Mouse (Mus musculus): ENCODE results near the gene Psmb4. TPM values are rescaled to one million over a fixed set of nuclear protein-coding genes. Genes with fewer than 3 reads are reported as not detected.

The Psmb4 gene
- polyA plus RNA-seq, 1 experiment from 2014 or later = 393 TPM

DNA sequence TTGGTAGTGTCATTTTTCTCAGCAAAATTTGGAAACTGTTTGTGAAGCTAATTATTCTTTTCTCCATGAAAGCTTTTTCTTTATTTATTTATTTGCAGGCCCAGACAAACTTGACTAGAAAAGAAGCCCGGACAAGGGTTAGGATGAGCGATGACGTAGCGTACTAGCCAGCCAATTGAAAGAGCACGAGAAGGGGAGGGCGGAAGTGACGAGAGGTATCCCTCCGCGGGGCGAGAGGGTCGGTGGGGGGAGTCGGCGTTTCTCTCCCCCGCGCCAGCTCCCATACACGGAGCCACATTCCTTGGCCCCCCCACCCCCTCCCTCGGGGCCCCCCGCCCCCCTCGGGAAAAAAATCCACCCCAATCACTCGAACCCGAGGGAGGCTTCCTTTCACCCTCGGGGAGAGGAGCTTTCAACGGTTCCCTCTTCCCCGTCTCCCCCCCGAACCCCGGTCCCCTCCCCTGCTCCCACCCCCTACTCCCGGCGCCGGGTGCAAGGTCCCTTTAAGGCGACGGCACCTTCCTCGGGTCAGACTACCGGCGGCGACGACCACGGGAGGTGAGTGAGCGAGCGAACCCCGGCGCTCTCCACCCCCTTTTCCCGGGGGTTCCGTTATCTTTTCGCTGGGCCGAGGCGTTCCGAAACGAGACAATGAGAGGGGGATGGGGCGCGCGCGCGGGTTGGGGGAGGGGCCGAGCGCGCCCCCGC, 49.4 kb downstream of the Psmb4 start, which contains the start of gene Pogz:
TSS of gene Pogz (plus strand) at position 385 of the 708 bp plus-strand sequence.
- DNase-seq (ENCODE audit: low spot score) (peak; percentile 97), ATAC-seq (ENCODE audit: low FRiP score) (peak; percentile 95)
- under 1% methylated on average over 50 of the region's 57 CpGs for WGBS
- peak within 1 kb of the TSS; percentile 74 for H3K9ac ChIP-seq
- H3K36me3 ChIP-seq (replicated peaks; ENCODE audit: control insufficient read depth, insufficient read depth) = no peaks in the 10 kb centered on the region
- no peaks in the 10 kb centered on the region for H3K27me3 ChIP-seq (ENCODE audit: control insufficient read depth, insufficient read depth, low read length)
- H3K9me3 ChIP-seq (ENCODE audit: control insufficient read depth, low read length) = no peaks in the 10 kb centered on the region
- peak within 1 kb of the TSS; percentile 97 for H3K27ac ChIP-seq
- H3K4me2 ChIP-seq (replicated peaks) = peak within 1 kb of the TSS; percentile 87
- peaks cover 23% of the 10 kb centered on the region for H3K4me1 ChIP-seq (replicated peaks; ENCODE audit: control insufficient read depth, insufficient read depth, low read length)
- peak within 1 kb of the TSS; percentile 49 for H3K4me3 ChIP-seq (replicated peaks; ENCODE audit: low read length)

DNA sequence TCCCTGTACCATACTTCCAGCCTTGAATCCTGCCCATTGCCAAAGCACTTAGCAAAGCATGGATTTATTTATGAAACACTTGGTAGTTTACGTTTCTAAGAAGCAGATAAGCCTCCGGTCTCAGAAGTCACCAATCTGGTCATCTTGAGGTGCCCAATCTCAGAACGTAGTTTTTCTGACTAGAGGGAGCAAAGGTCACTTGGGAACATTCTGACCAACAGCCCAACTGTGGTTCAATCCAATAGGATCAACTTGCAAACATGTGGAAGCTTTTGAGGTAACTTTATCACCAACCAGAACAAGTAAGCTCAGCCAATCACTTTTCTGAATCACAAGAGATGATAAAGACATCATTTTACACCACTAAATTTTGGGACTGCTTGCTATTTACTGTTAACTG, 51.4 kb downstream of the Psmb4 start:
- DNase-seq (ENCODE audit: low spot score) (no peak), ATAC-seq (ENCODE audit: low FRiP score) (no peak)
- no peaks in the 10 kb centered on the region for H3K36me3 ChIP-seq (replicated peaks; ENCODE audit: control insufficient read depth, insufficient read depth)
- H3K27ac ChIP-seq = no peak overlapping the region
- peaks cover 21% of the 10 kb centered on the region for H3K4me1 ChIP-seq (replicated peaks; ENCODE audit: control insufficient read depth, insufficient read depth, low read length)
- no peak overlapping the region for H3K4me3 ChIP-seq (replicated peaks; ENCODE audit: low read length)
- no peak overlapping the region for H3K9ac ChIP-seq
- 79% methylated on average over 3 of the region's 3 CpGs for WGBS
- no peaks in the 10 kb centered on the region for H3K9me3 ChIP-seq (ENCODE audit: control insufficient read depth, low read length)
- H3K4me2 ChIP-seq (replicated peaks) = no peak overlapping the region
- no peaks in the 10 kb centered on the region for H3K27me3 ChIP-seq (ENCODE audit: control insufficient read depth, insufficient read depth, low read length)

Other genes starting within 250 kb of the Psmb4 start
- gene Gm10972, start 243.8 kb downstream of the Psmb4 start, polyA plus RNA-seq (2014; fragmentation: Nextera tagmentation; extraction: Ambion mirVana) = not detected in 2 replicates
- gene Tuft1, start 228.1 kb downstream of the Psmb4 start, polyA plus RNA-seq (2014; fragmentation: Nextera tagmentation; extraction: Ambion mirVana) = 7.2 and 7.7 TPM in 2 replicates
- 0.56 TPM in 1 of 2 replicates, not detected in the other for gene Selenbp2, start 193.4 kb downstream of the Psmb4 start, polyA plus RNA-seq (2014; fragmentation: Nextera tagmentation; extraction: Ambion mirVana)
- gene Cgn, start 100.5 kb downstream of the Psmb4 start, polyA plus RNA-seq (2014; fragmentation: Nextera tagmentation; extraction: Ambion mirVana) = 8.8 and 9.8 TPM in 2 replicates
- 23.8 and 24.1 TPM in 2 replicates for gene Pogz, start 49.4 kb downstream of the Psmb4 start, polyA plus RNA-seq (2014; fragmentation: Nextera tagmentation; extraction: Ambion mirVana)
- 9.9 and 12.9 TPM in 2 replicates for gene Selenbp1, start 46.1 kb upstream of the Psmb4 start, polyA plus RNA-seq (2014; fragmentation: Nextera tagmentation; extraction: Ambion mirVana)
- 7.4 and 8.9 TPM in 2 replicates for gene Rfx5, start 67.1 kb upstream of the Psmb4 start, polyA plus RNA-seq (2014; fragmentation: Nextera tagmentation; extraction: Ambion mirVana)
- gene Pi4kb, start 87.8 kb upstream of the Psmb4 start, polyA plus RNA-seq (2014; fragmentation: Nextera tagmentation; extraction: Ambion mirVana) = 25.0 and 28.4 TPM in 2 replicates
- 19.6 and 21.2 TPM in 2 replicates for gene Zfp687, start 128.5 kb upstream of the Psmb4 start, polyA plus RNA-seq (2014; fragmentation: Nextera tagmentation; extraction: Ambion mirVana)
- 238 and 248 TPM in 2 replicates for gene Psmd4, start 155.7 kb upstream of the Psmb4 start, polyA plus RNA-seq (2014; fragmentation: Nextera tagmentation; extraction: Ambion mirVana)
- gene Pip5k1a, start 220.0 kb upstream of the Psmb4 start, polyA plus RNA-seq (2014; fragmentation: Nextera tagmentation; extraction: Ambion mirVana) = 9.9 and 12.7 TPM in 2 replicates
- gene Vps72, start 224.1 kb upstream of the Psmb4 start, polyA plus RNA-seq (2014; fragmentation: Nextera tagmentation; extraction: Ambion mirVana) = 148 and 150 TPM in 2 replicates
- gene Tmod4, start 237.5 kb upstream of the Psmb4 start, polyA plus RNA-seq (2014; fragmentation: Nextera tagmentation; extraction: Ambion mirVana) = 0.61 and 1.7 TPM in 2 replicates
- gene Scnm1, start 247.1 kb upstream of the Psmb4 start, polyA plus RNA-seq (2014; fragmentation: Nextera tagmentation; extraction: Ambion mirVana) = 71.4 and 82.4 TPM in 2 replicates
- gene Lysmd1, start 247.1 kb upstream of the Psmb4 start, polyA plus RNA-seq (2014; fragmentation: Nextera tagmentation; extraction: Ambion mirVana) = 34.0 and 35.7 TPM in 2 replicates